Mouse (Mus musculus): ENCODE results near the gene 4932411N23Rik.

The 4932411N23Rik gene

DNA sequence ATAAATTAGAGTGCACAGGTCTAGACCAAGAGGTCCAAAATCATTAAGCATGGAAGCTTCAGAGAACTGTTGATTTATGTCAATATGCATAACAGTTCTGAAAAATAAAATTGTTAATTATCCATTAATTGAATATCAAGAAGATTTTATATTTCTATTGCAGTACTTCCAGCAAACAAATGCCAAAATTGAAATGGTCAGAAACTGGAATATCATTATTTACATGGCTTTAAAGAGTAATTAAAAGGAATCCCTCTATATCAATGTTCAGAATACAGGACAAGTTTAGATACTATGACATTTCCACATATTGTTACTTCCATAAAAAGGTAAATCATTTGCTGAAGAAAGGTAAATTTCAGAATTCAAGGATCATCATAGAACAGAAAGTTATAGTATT, at the start of gene 4932411N23Rik:
Gene 4932411N23Rik (minus strand): TSS at position 101 of the 400 bp plus-strand sequence.
- no peak for DNase-seq

GRCm38 (mm10) chrX:126779895-126780294, 35.8 kb downstream of the 4932411N23Rik start:
- no peak for DNase-seq

DNA sequence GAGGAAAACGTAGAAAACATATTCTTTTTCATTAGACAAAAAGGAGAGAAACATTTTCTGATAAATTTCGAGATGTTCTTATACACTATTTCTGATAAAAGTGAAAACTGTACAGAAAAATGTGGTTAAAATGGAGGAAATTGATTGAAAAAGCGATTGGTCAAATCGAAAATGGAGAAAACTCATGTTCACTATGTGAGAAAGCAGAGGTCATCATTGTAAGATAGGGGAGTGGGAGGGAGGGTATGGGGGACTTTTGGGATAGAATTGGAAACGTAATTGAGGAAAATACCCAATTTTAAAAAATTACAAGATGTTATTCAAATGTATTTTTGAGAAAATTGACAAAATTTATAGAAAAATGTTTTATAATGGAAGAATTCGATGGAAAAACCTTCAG, 38.0 kb downstream of the 4932411N23Rik start:
- DNase-seq = peak; percentile 15

DNA sequence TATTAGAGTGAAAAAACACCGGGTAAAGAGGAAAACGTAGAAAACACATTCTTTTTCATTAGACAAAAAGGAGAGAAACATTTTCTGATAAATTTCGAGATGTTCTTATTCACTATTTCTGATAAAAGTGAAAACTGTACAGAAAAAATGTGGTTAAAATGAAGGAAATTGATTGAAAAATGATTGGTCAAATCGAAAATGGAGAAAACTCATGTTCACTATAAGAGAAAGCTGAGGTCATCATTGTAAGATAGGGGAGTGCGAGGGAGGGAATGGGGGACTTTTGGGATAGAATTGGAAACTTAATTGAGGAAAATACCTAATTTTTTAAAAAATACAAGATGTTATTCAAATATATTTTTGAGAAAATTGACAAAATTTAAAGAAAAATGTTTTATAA, 40.8 kb downstream of the 4932411N23Rik start:
- DNase-seq = peak; percentile 34

- peak; percentile 6 for DNase-seq
Observed at GRCm38 (mm10) chrX:126773511-126773910, 42.2 kb downstream of the 4932411N23Rik start.

Measured in heart, adult 11 months (tissue).